Mouse (Mus musculus): ENCODE results near the gene Fbln1.

- no peak for TF ChIP-seq CTCF (IDR thresholded peaks at IDR 0.05; ENCODE audit: extremely low read depth, insufficient read depth, insufficient read length, insufficient replicate concordance)
- no peak for TF ChIP-seq POLR2A (IDR thresholded peaks at IDR 0.05; ENCODE audit: low read depth, low read length)
Measured at GRCm38 (mm10) chr15:85188167-85188778, 17.5 kb upstream of the Fbln1 start.

Measured in spleen, adult 2 months (tissue).